Mouse (Mus musculus) MEL (cell line): ENCODE measurements around the gene Sars2.

Source experiments
- CTCF ChIP-seq, 3 experiments: IDR thresholded peaks in 2 of 3; conservative IDR thresholded peaks in 1 of 3; 2 replicates each; pipeline ENCODE4 v1.5.1; 2011 to 2012; ENCODE audit warnings: low read length in 3 of 3, low read depth in 2 of 3, mild to moderate bottlenecking in 2 of 3, improper control_type of control experiment in 1 of 3, inconsistent platforms in 1 of 3, mixed read lengths in 1 of 3, moderate library complexity in 1 of 3; ENCODE audit not compliant: control insufficient read depth in 1 of 3, insufficient read depth in 1 of 3, poor library complexity in 1 of 3, severe bottlenecking in 1 of 3
- EP300 ChIP-seq, 2 experiments: IDR thresholded peaks; 2 replicates each; pipeline ENCODE4 v1.6.1; 2011; ENCODE audit warnings: improper control_type of control experiment in 2 of 2, low read length in 2 of 2, low read depth in 1 of 2, mild to moderate bottlenecking in 1 of 2
- GABPA ChIP-seq: IDR thresholded peaks from 2 replicates; pipeline ENCODE4 v1.6.1; 2012; ENCODE audit warnings: low read depth, mild to moderate bottlenecking, inconsistent platforms, low read length, improper control_type of control experiment, moderate library complexity
- GATA1 ChIP-seq: IDR thresholded peaks from 2 replicates; pipeline ENCODE4 v1.6.1; 2011; ENCODE audit warnings: low read depth, low read length, improper control_type of control experiment
- ZKSCAN1 ChIP-seq: IDR thresholded peaks from 2 replicates; pipeline ENCODE4 v1.6.1; 2012; ENCODE audit warnings: low read depth, mild to moderate bottlenecking, inconsistent platforms, low read length, improper control_type of control experiment, moderate library complexity

DNA sequence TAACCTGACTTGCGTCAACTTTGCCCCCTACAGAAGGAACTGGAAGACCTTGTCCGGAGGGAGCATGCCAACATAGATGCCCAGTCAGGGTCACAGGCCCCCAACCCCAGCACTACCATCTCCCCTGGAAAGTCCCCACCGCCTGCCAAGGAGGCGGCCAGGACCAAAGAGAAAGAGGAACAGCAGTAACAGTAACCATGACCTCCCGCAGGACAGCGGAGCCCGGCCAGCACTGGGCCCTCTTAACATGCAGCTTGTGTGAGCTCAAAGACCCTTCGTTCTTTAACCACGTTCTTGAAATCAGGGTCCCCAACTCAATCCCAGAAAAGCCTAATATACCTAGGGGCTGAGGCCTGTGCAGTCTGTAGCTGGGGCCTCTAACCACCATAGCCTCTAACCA lies 46.1 kb downstream of the Sars2 start:
- TF ChIP-seq ZKSCAN1 (no peak), GABPA (no peak), EP300 (IDR thresholded peaks at IDR 0.05; ENCODE audit: low read depth in 1 of 2, low read length in 2 of 2) (no peak), CTCF (IDR thresholded peaks at IDR 0.05 in 2 of 3, conservative IDR thresholded peaks at IDR 0.05 in 1 of 3; ENCODE audit: control insufficient read depth in 1 of 3, insufficient read depth in 1 of 3, low read depth in 2 of 3, low read length in 3 of 3, poor library complexity in 1 of 3, severe bottlenecking in 1 of 3) (no peak), GATA1 (no peak)
